Mouse (Mus musculus): ENCODE data around the gene Tcp11l2. TPM values are rescaled to one million over a fixed set of nuclear protein-coding genes. Genes with fewer than 3 reads are reported as not detected.

Gene Tcp11l2
- polyA plus RNA-seq, 1 experiment from 2014 or later: 36.2 TPM

DNA sequence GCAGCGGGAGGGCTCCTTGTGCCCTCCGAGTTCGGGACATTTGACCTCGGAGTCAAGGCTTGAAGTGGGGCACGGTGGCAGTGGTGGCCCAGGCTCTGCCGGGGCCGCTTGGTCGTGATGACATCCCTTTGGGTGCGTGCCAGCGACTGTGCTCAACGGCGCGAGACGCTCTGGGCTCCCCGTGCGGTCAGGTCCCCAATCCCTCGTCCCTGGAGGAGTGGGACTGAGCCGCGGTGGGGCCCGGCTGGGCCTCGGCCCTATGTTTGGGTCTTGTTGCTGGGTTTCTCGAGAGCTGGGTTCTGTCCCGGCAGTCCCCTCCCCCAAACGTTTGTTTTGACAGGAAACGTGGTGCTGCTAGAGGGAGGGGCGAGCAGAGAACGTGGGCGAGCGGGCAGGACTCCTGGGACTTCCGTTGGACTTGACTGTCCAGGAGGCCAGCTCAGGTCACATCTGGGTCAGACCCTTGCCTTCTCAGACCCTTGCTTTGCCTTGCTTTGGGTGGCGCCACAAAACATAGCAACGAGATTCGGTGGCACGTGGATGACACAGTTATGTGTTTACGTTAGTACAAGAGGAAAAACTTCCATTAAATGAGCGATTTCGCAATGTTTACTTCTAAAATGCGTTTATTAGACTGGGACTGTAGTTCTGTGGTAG, 773 bp downstream of the Tcp11l2 start:
- H3K9ac ChIP-seq (ENCODE audit: low read length): peak overlapping the region; percentile 82
- 3% methylated on average over 38 of the region's 38 CpGs for WGBS

DNA sequence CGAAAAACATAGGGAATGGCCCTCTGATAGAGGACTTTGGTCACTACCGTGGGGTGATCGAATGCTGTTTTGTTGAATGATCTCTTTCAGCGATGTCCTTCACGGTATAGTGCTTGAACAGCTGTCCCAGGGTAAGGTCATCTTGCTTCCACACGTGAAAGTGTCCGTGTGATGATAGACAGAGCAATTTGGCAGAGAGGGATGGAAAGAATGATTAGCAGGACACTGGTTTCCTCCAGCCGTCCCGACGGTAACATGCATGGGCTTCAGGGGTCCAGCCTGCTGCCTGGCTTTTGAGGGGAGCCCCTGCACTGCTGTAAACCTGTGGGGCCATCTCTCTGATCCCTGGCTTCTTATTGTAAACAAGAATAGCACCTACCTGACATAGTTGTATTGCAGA, 2.3 kb downstream of the Tcp11l2 start:
- no peaks in the 10 kb centered on the region for H3K9me3 ChIP-seq (ENCODE audit: control insufficient read depth, low read length)
- H3K36me3 ChIP-seq (ENCODE audit: control insufficient read depth, insufficient read depth, low read length): no peaks in the 10 kb centered on the region
- H3K4me2 ChIP-seq (ENCODE audit: low read length): peak overlapping the region; percentile 88
- no peak for ATAC-seq (ENCODE audit: insufficient number of reproducible peaks, insufficient read depth, low FRiP score, low read depth)
- no peak overlapping the region for H3K4me3 ChIP-seq (ENCODE audit: control insufficient read depth in 1 of 2, insufficient read depth in 1 of 2, low read depth in 1 of 2, low read length in 2 of 2)
- H3K9ac ChIP-seq (ENCODE audit: low read length): 0 out of 2 replicates have a peak overlapping the region, but pooled peaks have one; percentile 6
- no peaks in the 10 kb centered on the region for H3K27me3 ChIP-seq (ENCODE audit: control insufficient read depth, insufficient read depth, low read length)
- no peak overlapping the region for H3K27ac ChIP-seq (replicated peaks in 1 of 2; ENCODE audit: control insufficient read depth in 1 of 2, insufficient read depth in 1 of 2, low read depth in 2 of 2, low read length in 2 of 2)
- H3K4me1 ChIP-seq (ENCODE audit: control insufficient read depth in 2 of 2, insufficient read depth in 2 of 2, low read length in 2 of 2): peaks cover 10 to 38% of the 10 kb centered on the region in 2 experiments
- 50% methylated on average over 10 of the region's 10 CpGs for WGBS

More for the DNA sequence above, 773 bp downstream of the Tcp11l2 start:
- Histone ChIP-seq H3K9me3 (ENCODE audit: control insufficient read depth, low read length) (no peaks in the 10 kb centered on the region), H3K36me3 (ENCODE audit: control insufficient read depth, insufficient read depth, low read length) (no peaks in the 10 kb centered on the region), H3K4me3 (ENCODE audit: control insufficient read depth in 1 of 2, insufficient read depth in 1 of 2, low read depth in 1 of 2, low read length in 2 of 2) (peak overlapping the region; percentile 92 to 98), H3K4me2 (ENCODE audit: low read length) (peak overlapping the region; percentile 88), H3K27ac (replicated peaks in 1 of 2; ENCODE audit: control insufficient read depth in 1 of 2, insufficient read depth in 1 of 2, low read depth in 2 of 2, low read length in 2 of 2) (peak overlapping the region; percentile 69 to 92), H3K27me3 (ENCODE audit: control insufficient read depth, insufficient read depth, low read length) (no peaks in the 10 kb centered on the region), H3K4me1 (ENCODE audit: control insufficient read depth in 2 of 2, insufficient read depth in 2 of 2, low read length in 2 of 2) (peaks cover 10 to 33% of the 10 kb centered on the region in 2 experiments)
- ATAC-seq (ENCODE audit: insufficient number of reproducible peaks, insufficient read depth, low FRiP score, low read depth): peak; percentile 37

DNA sequence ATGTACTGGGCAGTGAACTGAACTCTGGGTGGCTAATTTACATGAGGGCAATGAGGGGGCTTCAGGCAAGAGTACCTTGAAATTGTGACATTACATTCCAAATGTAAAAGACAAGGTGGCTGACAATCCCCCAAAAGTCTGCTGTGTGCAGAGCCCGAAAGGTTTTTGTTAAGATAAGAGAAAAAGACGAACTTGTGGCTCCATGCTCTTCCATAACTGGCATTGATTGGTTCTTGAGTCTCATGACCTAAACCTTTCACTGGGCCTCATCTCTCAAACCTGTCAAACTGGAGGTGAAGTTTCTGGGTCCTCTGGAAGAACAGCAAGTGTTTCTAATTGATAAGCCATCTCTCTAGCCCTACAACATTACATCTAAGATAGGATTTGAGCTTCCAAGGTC, 3.1 kb downstream of the Tcp11l2 start:
- H3K4me2 ChIP-seq (ENCODE audit: low read length): no peak overlapping the region
- WGBS: 64% methylated on average over 2 of the region's 2 CpGs
- no peaks in the 10 kb centered on the region for H3K36me3 ChIP-seq (ENCODE audit: control insufficient read depth, insufficient read depth, low read length)
- no peak for ATAC-seq (ENCODE audit: insufficient number of reproducible peaks, insufficient read depth, low FRiP score, low read depth)
- no peak overlapping the region for H3K27ac ChIP-seq (replicated peaks in 1 of 2; ENCODE audit: control insufficient read depth in 1 of 2, insufficient read depth in 1 of 2, low read depth in 2 of 2, low read length in 2 of 2)
- peaks cover 10 to 42% of the 10 kb centered on the region in 2 experiments for H3K4me1 ChIP-seq (ENCODE audit: control insufficient read depth in 2 of 2, insufficient read depth in 2 of 2, low read length in 2 of 2)
- H3K9me3 ChIP-seq (ENCODE audit: control insufficient read depth, low read length): no peaks in the 10 kb centered on the region
- H3K27me3 ChIP-seq (ENCODE audit: control insufficient read depth, insufficient read depth, low read length): no peaks in the 10 kb centered on the region
- no peak overlapping the region for H3K9ac ChIP-seq (ENCODE audit: low read length)
- H3K4me3 ChIP-seq (ENCODE audit: control insufficient read depth in 1 of 2, insufficient read depth in 1 of 2, low read depth in 1 of 2, low read length in 2 of 2): no peak overlapping the region

DNA sequence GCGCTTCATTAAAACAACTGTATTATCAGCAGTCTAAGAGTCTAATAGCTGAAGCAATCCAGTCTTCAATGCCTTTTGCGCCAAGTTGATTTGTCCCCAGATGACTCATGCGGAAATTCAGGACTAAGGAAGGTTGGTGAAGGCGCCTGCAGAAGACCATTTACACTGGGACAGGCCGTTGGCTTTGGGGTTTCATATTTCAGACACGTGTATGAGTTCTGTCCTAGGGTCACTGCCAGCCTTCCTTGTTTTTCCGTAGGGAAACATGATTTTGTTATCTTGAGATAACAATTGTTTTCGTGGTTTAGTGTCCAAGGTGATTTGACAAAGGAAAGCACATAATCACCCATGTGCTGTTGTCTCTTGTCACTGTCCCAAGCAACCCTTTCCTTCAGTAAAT, 4.8 kb downstream of the Tcp11l2 start:
- H3K27ac ChIP-seq (replicated peaks in 1 of 2; ENCODE audit: control insufficient read depth in 1 of 2, insufficient read depth in 1 of 2, low read depth in 2 of 2, low read length in 2 of 2): 0 out of 4 replicates have a peak overlapping the region, but pooled peaks of 1 of the 2 experiments have one; percentile 35
- ATAC-seq (ENCODE audit: insufficient number of reproducible peaks, insufficient read depth, low FRiP score, low read depth): no peak
- no peak overlapping the region for H3K9ac ChIP-seq (ENCODE audit: low read length)
- no peak overlapping the region for H3K4me3 ChIP-seq (ENCODE audit: control insufficient read depth in 1 of 2, insufficient read depth in 1 of 2, low read depth in 1 of 2, low read length in 2 of 2)
- no peaks in the 10 kb centered on the region for H3K9me3 ChIP-seq (ENCODE audit: control insufficient read depth, low read length)
- H3K4me1 ChIP-seq (ENCODE audit: control insufficient read depth in 2 of 2, insufficient read depth in 2 of 2, low read length in 2 of 2): peaks cover 13 to 50% of the 10 kb centered on the region in 2 experiments
- 29% methylated on average over 8 of the region's 8 CpGs for WGBS
- peak overlapping the region; percentile 21; the same call in 1 of the 2 replicates for H3K4me2 ChIP-seq (ENCODE audit: low read length)
- H3K36me3 ChIP-seq (ENCODE audit: control insufficient read depth, insufficient read depth, low read length): no peaks in the 10 kb centered on the region
- no peaks in the 10 kb centered on the region for H3K27me3 ChIP-seq (ENCODE audit: control insufficient read depth, insufficient read depth, low read length)

DNA sequence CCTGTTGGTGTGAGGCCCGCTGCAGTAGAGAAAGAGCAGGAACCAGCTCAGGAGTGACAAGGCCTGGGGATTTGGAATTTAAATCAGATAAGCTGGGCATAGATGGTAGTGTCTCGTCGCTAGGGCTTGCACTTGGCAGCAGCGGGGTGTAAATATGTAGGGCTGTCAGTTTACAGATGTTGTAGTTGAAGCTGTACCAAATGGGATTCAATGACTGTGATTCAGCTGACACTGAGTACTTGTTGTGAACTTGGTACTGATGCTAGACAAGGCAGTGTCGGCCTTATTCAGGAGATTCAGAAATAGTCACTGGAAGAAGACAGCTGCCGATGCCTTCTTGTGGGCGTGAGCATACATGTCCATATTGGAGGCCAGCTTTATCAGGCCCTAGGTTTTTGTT, 5.8 kb downstream of the Tcp11l2 start:
- H3K27ac ChIP-seq (replicated peaks in 1 of 2; ENCODE audit: control insufficient read depth in 1 of 2, insufficient read depth in 1 of 2, low read depth in 2 of 2, low read length in 2 of 2): 0 out of 4 replicates have a peak overlapping the region, but pooled peaks of 1 of the 2 experiments have one; percentile 35
- ATAC-seq (ENCODE audit: insufficient number of reproducible peaks, insufficient read depth, low FRiP score, low read depth): no peak
- 42% methylated on average over 7 of the region's 7 CpGs for WGBS
- no peaks in the 10 kb centered on the region for H3K27me3 ChIP-seq (ENCODE audit: control insufficient read depth, insufficient read depth, low read length)
- H3K4me2 ChIP-seq (ENCODE audit: low read length): no peak overlapping the region
- H3K9ac ChIP-seq (ENCODE audit: low read length): no peak overlapping the region
- no peaks in the 10 kb centered on the region for H3K9me3 ChIP-seq (ENCODE audit: control insufficient read depth, low read length)
- H3K4me3 ChIP-seq (ENCODE audit: control insufficient read depth in 1 of 2, insufficient read depth in 1 of 2, low read depth in 1 of 2, low read length in 2 of 2): no peak overlapping the region
- no peaks in the 10 kb centered on the region for H3K36me3 ChIP-seq (ENCODE audit: control insufficient read depth, insufficient read depth, low read length)
- peaks cover 13 to 50% of the 10 kb centered on the region in 2 experiments for H3K4me1 ChIP-seq (ENCODE audit: control insufficient read depth in 2 of 2, insufficient read depth in 2 of 2, low read length in 2 of 2)

DNA sequence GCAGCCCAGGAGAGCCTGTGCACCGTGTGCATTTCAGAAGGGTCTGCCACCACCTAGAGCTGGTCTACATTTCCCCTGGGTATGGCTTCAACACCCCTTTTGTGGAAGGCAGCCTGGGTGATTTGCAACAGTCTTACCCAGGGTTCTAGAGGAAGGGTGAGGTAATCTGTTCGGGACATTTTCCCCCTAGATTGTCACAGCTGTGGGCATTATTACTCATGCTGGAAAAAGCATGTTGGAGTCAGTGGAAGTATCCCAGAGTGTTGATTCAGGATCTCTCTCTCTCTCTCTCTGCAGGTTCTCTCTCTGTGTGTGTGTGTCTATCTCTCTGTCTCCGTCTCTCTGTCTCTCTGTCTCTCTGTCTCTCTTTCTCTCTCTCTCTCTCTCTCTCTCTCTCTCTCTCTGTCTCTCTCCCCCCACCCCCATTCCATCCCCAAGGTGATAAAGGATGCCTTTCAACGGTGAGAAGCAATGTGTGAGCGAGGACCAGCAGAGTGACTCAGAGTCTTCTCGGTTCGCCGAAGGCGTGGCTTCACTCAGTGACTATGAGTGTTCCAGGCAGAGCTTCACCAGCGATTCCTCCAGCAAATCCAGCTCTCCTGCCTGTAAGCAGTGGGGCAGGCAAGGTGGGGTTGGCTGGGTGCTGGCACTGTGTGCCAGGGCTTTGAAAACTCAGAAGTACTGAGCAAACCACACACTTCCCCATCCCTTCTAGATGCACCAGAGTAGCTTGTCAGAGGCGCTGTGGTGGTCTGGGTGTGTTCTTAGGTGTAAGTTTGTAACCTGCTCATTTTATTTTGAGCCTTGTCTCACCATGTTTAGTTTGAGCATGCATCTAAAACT, 8.2 kb downstream of the Tcp11l2 start:
- Histone ChIP-seq H3K4me3 (ENCODE audit: control insufficient read depth in 1 of 2, insufficient read depth in 1 of 2, low read depth in 1 of 2, low read length in 2 of 2) (no peak overlapping the region), H3K27me3 (ENCODE audit: control insufficient read depth, insufficient read depth, low read length) (no peaks in the 10 kb centered on the region), H3K4me1 (ENCODE audit: control insufficient read depth in 2 of 2, insufficient read depth in 2 of 2, low read length in 2 of 2) (peaks cover 5 to 33% of the 10 kb centered on the region in 2 experiments), H3K4me2 (ENCODE audit: low read length) (peak overlapping the region; percentile 32; the same call in 1 of the 2 replicates), H3K9me3 (ENCODE audit: control insufficient read depth, low read length) (no peaks in the 10 kb centered on the region), H3K9ac (ENCODE audit: low read length) (no peak overlapping the region), H3K27ac (replicated peaks in 1 of 2; ENCODE audit: control insufficient read depth in 1 of 2, insufficient read depth in 1 of 2, low read depth in 2 of 2, low read length in 2 of 2) (no peak overlapping the region), H3K36me3 (ENCODE audit: control insufficient read depth, insufficient read depth, low read length) (peaks cover 9% of the 10 kb centered on the region; the same call in 1 of the 2 replicates)
- WGBS: 36% methylated on average over 11 of the region's 11 CpGs
- no peak for ATAC-seq (ENCODE audit: insufficient number of reproducible peaks, insufficient read depth, low FRiP score, low read depth)

DNA sequence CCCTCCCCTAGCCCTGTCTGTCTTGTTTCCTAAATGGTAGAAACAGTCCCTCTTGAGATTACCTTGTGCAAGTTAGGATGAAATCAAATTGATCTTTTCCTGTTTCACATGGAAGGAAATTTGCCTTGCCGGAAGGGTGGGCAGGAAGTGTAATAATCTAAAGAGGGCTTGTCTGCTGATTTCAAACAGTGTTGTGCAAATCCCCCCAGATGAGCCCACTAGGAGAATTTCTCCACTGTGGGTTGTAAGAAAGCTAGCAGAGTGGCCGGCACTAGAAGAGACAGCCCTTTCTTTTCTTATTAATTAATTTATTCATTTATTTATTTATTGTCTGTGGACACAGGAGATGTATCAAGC, 8.8 kb downstream of the Tcp11l2 start:
- Histone ChIP-seq H3K4me1 (ENCODE audit: control insufficient read depth in 2 of 2, insufficient read depth in 2 of 2, low read length in 2 of 2) (peaks cover 5 to 33% of the 10 kb centered on the region in 2 experiments), H3K36me3 (ENCODE audit: control insufficient read depth, insufficient read depth, low read length) (peaks cover 15% of the 10 kb centered on the region), H3K4me3 (ENCODE audit: control insufficient read depth in 1 of 2, insufficient read depth in 1 of 2, low read depth in 1 of 2, low read length in 2 of 2) (no peak overlapping the region), H3K9ac (ENCODE audit: low read length) (no peak overlapping the region), H3K27ac (replicated peaks in 1 of 2; ENCODE audit: control insufficient read depth in 1 of 2, insufficient read depth in 1 of 2, low read depth in 2 of 2, low read length in 2 of 2) (no peak overlapping the region), H3K9me3 (ENCODE audit: control insufficient read depth, low read length) (no peaks in the 10 kb centered on the region), H3K27me3 (ENCODE audit: control insufficient read depth, insufficient read depth, low read length) (no peaks in the 10 kb centered on the region), H3K4me2 (ENCODE audit: low read length) (0 out of 2 replicates have a peak overlapping the region, but pooled peaks have one; percentile 32)
- WGBS: 61% methylated on average over 2 of the region's 2 CpGs
- ATAC-seq (ENCODE audit: insufficient number of reproducible peaks, insufficient read depth, low FRiP score, low read depth): no peak
